Mouse (Mus musculus) mature B cell (primary cell): ENCODE measurements around the gene Fgf22.

Experiments
- in situ Hi-C: fragments of 300-500 bp; cut with MboI; formaldehyde crosslinking; loops from 2 replicates; pipeline ENCODE4 v1.14.3; 2019

Gene Fgf22

GRCm38 (mm10) chr10:79793051-79793737, 38.3 kb downstream of the Fgf22 start, which contains the start of gene Palm:
Gene Palm, plus strand, starts transcription at chr10:79793572.
- in situ Hi-C loops: no loop called here

GRCm38 (mm10) chr10:79793738-79794490, 39.0 kb downstream of the Fgf22 start:
- in situ Hi-C loops: no loop called here

- in situ Hi-C loops: no loop called here
Measured at GRCm38 (mm10) chr10:79794491-79794931, 39.6 kb downstream of the Fgf22 start.

DNA sequence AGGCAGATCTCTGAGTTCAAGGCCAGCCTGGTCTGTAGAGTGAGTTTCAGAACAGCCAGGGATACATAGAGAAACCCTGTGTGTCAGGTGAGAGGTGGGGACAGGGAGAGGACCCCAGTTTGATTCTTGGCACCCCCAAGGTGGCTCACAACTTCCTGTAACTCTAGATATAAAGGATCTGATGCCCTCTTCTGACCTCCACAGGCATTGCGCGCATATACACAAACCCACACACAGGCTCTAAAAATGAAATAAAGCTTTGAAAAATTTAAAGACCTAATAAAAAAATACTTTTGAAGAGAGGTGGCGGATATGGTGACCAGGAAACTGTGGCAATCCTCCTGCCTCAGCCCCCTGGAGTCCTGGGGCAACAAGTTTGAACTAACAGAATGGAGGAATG, 41.0 kb downstream of the Fgf22 start:
- in situ Hi-C loops: no loop called here

DNA sequence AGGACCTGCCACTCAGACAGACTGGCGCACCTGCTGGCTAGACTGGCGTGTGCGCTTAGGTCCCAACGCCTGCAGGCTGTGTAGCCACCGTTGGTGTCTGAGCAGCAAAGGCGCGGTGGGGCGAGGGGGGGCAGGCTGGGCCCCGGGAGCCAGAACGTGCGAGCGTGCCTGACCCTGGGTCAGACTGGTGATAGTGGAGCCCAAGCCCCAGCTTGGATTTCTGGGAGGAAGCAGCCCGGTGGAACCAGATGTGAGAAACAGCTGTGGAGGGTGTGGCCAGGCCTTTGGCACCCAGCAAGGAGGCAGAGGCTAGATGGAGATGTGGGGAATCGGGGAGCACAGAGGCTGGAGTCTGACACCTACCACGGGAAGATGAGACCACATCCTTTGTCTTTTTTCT, 42.5 kb downstream of the Fgf22 start:
- in situ Hi-C loops: no loop called here

DNA sequence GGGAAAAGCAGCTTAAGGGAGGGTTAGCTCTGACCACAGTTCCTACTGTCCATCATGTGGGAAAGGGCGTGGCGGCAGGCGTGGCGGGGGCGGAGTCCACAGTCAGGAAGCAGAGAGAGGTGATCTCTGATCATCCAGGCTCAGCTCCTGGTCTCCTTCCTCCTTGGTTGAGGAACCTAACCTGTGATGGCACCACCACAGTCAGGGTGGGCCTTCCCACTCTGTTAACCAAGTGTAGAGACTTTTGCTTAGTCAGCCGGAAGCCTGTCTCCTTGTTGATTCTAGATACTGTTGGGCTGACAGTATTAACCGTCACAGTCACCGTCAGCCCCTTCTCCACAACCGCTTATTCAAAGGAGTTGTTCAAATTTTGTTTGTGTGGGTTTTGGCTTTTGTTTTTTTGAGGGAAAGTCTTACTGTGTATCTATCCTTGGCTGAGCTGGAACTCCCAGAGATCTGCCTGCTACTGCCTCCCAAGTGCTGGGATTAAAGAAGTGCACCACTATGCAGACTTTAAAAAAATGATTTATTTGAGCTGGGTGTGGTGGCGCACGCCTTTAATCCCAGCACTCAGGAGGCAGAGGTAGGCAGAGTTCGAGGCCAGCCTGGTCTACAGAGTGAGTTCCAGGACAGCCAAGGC, 43.5 kb downstream of the Fgf22 start:
- in situ Hi-C loops: no loop called here

DNA sequence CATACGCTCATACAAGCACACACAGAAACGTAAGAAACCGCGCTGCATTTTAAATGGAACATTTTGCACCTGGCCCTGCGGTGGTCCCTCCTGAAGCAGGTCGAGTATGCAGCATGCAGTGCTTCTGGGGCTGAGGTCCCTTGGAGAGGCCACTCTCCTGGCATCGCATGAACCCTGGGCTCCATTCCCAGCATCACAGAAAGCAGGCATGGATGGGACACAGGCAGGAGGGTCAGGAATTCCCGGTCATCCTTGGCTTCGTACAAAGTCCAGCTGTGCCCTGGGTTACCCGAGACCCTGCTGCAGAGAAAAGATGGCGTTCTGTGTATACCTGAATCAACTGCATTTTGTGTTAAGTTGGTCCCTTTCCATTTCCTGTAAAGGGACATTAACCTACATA, 45.6 kb downstream of the Fgf22 start:
- in situ Hi-C loops: no loop called here

- in situ Hi-C loops: no loop called here
Measured at GRCm38 (mm10) chr10:79801837-79802236, 47.0 kb downstream of the Fgf22 start.

DNA sequence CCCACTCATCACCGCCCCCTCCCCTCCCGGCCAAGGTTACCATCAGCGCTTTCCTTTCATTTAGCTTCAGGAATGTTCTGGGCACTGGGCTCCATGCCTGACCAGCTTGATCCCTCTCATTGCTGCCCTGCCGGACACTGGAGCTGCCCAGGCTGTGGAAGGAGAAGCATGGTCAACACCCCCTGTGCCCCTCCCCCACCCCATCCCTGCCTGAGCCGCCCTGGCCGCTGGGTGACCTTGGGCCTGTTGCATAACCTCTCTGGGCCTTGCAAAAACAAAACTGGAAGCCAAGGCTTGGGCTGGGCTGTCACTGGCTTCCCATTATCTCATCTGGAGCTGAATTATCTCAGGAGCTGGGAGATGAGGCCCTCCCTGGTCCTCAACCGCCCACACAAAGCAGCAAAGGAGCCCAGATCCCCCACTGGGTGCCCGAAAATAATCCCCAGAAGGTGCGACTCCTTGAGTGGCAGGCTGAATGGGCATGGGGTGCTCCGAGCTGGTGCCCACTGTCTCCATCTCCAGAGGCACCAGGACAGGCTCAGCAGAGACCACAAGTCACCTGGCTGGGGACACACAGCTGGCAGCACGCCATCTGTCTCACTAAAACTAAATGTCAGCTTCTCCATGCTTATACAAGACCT, 47.6 kb downstream of the Fgf22 start:
- in situ Hi-C loops: no loop called here

GRCm38 (mm10) chr10:79803716-79804323, 48.9 kb downstream of the Fgf22 start:
- in situ Hi-C loops: no loop called here

DNA sequence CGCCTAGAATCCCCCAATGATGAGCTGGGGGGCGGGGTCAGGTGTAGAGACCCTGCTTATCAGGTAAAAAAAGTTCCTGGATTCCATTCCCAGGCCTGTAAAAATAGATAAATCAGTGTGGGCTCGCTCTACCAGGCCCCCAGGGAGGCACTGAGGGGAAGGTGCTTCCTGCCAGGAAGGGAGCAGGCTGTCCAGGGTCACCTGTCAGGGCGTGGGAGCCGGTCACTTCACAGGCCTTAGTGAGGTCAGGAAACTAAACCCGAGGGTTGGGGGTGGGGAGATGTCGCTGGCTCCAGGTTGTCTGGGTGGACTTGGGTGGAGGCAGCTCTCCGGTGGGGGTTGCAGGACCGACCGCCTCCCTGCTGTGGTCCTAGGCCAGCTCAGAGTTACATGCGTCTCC, 50.8 kb downstream of the Fgf22 start:
- in situ Hi-C loops: no loop called here

DNA sequence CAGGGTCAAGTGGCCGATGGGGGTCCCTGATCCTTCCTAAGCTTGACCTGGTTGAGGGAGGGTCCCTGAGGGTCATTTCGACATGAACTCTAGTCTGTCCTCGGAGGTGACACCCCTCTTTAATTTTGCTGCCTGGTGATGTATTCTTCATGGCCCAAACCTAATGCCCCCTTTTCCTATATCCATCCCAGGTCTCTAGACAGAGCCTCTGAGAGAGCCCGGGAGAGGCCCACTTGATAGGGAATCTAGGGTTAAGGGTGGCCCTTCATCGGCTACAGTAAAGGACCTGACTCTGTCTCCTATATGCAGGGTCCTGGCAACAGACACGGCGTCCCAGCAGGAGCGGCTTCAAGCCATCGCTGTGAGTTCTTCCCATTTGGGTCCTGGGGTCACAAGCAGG, 51.5 kb downstream of the Fgf22 start:
- in situ Hi-C loops: no loop called here

DNA sequence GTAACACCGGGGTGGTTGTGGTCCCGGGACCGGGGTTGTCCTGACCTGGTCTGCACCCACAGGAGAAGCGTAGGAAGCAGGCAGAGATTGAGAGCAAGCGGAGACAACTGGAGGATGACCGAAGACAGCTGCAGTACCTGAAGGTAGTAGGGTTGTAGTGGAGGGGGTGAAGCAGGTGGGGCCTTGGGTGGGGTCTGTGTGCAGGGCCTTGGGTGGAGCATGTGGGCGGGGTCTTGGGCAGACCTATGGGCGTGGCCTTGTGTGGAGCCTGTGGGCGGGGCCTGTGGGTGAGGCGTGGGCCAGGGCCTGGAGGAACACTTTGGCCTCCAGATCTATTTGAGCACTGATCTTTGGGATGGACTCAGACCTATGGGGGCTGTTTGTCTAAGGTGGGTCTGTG, 52.1 kb downstream of the Fgf22 start:
- in situ Hi-C loops: no loop called here

GRCm38 (mm10) chr10:79807826-79808225, 53.0 kb downstream of the Fgf22 start:
- in situ Hi-C loops: no loop called here
